Mouse (Mus musculus) adrenal gland, adult (tissue): ENCODE measurements around the gene Lhx4.

Experiments
- DNase-seq, 2 experiments: peaks; one replicate each; pipeline ENCODE4 v3.0.0; 2022 to 2023; ENCODE audit warnings: low spot score in 1 of 2; ENCODE audit not compliant: inconsistent age in 2 of 2

Gene Lhx4

GRCm38 (mm10) chr1:155704182-155704581, 47.3 kb downstream of the Lhx4 start:
- no peak for DNase-seq

- no peak for DNase-seq
These were observed 48.2 kb downstream of the Lhx4 start for GRCm38 (mm10) chr1:155703191-155703680.

- DNase-seq, result no peak
These were observed 50.6 kb downstream of the Lhx4 start for GRCm38 (mm10) chr1:155700886-155701285.

GRCm38 (mm10) chr1:155698373-155699159, 52.9 kb downstream of the Lhx4 start:
- DNase-seq, result no peak

- no peak for DNase-seq
These were observed 58.0 kb downstream of the Lhx4 start for GRCm38 (mm10) chr1:155693443-155693842.

- no peak for DNase-seq
These were observed 58.5 kb downstream of the Lhx4 start for GRCm38 (mm10) chr1:155693026-155693425.

GRCm38 (mm10) chr1:155692230-155692629, 59.3 kb downstream of the Lhx4 start:
- DNase-seq, result no peak

- no peak for DNase-seq
These were observed 61.9 kb downstream of the Lhx4 start for GRCm38 (mm10) chr1:155689558-155689957.

GRCm38 (mm10) chr1:155689141-155689540, 62.3 kb downstream of the Lhx4 start:
- no peak for DNase-seq

GRCm38 (mm10) chr1:155686816-155687215, 64.7 kb downstream of the Lhx4 start:
- DNase-seq, result no peak

- no peak for DNase-seq
These were observed 70.2 kb downstream of the Lhx4 start for GRCm38 (mm10) chr1:155681116-155681799.

GRCm38 (mm10) chr1:155675570-155675969, 75.9 kb downstream of the Lhx4 start:
- no peak for DNase-seq

- DNase-seq, result no peak
These were observed 87.5 kb downstream of the Lhx4 start for GRCm38 (mm10) chr1:155663994-155664393.

- no peak for DNase-seq
These were observed 95.2 kb downstream of the Lhx4 start for GRCm38 (mm10) chr1:155656321-155656720.

- no peak for DNase-seq
These were observed 96.5 kb downstream of the Lhx4 start for GRCm38 (mm10) chr1:155654961-155655360.

GRCm38 (mm10) chr1:155650121-155650846, 101.2 kb downstream of the Lhx4 start:
- DNase-seq, result no peak
